Mouse (Mus musculus): ENCODE results near the gene 4921539E11Rik. TPM values are rescaled to one million over a fixed set of nuclear protein-coding genes. Genes with fewer than 3 reads are reported as not detected.

The 4921539E11Rik gene
- total RNA-seq, 2 experiments from 2014 or later, result not detected

DNA sequence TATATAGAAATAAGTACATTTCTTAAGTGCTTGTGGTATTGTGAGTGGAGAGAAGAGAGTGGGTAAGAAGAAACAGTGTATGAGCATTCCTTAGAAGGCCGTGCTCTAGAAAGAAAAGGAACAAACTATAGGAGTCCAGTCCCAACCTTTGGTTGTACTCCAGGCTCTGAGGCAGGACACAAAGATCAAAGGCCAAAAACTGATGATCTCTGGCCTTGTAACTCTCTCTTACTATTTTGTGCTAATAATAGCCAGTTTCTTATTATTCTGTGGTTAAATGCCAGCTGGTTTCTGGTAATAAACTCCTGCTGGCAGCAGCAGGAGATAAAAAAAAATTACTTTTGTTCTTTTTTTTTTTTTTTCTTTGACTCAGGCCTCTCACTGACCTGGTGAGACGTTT lies 58.5 kb downstream of the 4921539E11Rik start:
- DNase-seq, result no peak

DNA sequence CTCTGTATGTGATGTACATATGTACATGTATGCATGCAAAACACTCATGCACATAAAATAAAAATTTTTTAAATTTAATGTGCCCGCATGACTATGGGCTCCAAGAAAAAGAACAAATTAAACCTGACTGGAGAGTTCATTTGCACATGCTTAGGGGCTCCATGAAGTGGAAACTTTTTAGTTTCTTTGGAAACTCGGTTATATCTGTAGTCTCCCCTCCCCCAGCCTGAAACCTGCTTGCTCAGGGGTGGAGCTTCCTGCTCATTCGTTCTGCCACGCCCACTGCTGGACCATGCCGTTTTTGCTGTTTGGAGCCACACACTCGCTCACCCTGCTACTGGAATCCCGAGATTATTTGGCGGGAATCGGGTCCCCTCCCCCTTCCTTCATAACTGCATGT lies 67.8 kb downstream of the 4921539E11Rik start:
- DNase-seq, result no peak

DNA sequence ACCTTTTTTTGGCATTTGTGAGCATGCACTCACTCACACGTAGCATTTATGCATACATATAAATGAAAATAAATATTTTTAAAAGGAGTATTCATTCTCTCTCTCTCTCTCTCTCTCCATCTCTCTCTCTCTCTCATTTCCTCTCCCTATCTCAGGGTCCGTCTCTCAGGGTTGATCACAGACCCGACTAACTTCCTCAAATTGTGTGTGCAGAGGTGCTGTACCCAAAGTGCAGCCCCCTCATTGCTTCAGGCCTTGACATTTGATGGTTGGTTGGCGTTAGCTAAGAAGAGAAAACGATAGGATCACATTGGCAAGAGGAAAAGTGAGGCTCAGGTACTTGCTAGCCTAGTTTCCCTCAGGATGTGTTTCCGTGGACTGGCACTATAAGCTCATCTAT lies 68.9 kb downstream of the 4921539E11Rik start:
- DNase-seq, result no peak

DNA sequence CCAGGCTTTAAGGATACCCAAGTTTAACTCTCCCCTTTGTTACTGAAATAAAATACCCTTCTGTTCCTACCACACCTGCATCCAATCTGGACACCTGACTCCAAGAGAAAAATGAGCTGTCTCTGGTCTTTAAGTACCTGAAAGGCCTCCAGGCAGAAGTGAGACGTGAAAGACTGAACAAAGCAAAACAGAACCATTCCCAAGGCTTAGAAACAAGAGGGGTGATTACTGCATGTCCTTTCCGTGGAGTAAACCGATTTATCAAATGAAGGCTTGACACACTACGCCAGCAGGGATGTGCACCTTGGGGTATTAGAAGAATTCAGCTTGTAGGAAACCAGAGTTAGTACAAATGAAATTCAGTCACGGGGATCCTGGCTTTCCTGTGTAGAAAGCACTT lies 71.7 kb downstream of the 4921539E11Rik start:
- DNase-seq, result no peak

DNA sequence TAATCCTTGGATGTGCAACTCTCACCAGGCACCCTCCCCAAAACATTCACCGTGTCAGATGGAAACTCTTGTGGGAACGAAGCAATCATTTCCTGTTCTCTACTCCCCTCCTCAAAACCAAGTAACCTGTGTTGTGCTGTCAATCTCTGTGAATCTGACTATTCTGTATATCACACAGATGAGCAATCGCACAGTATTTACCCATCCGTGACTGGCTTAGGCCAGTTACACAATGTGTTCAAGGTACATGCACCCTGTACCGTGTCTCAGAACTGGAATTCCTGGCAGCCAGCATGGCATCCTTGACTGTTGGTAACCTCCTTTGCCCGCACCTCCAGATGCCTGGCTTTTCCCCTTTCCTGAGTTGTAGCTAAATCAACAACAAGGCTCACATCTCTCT lies 74.6 kb downstream of the 4921539E11Rik start:
- no peak for DNase-seq

DNA sequence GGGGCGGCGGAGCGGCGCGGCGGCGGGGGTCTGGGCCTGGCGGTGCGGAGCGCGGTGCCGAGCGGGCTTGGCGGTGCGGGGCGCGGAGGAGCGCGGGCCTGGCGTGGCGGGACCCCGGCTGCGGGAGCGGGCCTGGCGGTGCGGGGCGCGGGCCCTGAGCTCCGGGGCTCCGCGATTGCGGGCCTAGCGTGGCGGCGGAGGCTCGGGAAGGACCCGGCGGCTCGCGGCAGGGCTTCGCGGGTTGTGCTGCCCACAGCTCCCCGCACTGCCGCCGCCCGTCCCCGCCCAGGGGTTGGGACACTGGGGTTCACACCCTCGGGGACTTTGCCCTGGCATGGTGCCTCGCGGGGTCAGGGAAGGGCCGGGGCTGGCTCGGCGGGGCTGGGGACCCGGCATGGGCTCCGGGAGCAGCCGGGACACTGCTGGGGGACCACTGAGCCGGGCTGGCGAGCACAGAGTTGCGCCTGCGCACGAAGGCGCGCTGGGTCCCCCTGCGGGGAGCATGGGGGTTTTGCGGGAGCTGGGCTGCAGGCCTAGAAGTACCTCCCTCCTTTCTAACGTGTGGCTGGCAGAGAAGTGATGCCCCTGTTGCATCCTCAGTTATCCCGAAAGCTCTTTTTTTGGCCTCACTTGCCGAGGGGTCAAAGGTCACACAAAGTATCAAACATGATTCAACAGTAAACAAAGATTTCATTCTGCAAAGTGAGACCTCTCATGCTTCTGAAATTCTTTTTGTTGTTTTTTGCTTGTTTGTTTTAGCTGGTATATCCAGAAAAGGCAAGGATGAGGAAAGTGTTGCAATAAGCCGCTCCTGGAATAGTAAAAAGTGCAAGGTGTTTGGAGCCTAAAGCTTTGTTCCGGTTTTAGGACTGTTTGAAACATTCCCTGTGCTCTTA lies 75.5 kb downstream of the 4921539E11Rik start, which contains the start of gene Slc35d1:
Gene Slc35d1, minus strand, starts transcription at position 240 of the 896 bp plus-strand sequence.
- peak; percentile 75 for DNase-seq

DNA sequence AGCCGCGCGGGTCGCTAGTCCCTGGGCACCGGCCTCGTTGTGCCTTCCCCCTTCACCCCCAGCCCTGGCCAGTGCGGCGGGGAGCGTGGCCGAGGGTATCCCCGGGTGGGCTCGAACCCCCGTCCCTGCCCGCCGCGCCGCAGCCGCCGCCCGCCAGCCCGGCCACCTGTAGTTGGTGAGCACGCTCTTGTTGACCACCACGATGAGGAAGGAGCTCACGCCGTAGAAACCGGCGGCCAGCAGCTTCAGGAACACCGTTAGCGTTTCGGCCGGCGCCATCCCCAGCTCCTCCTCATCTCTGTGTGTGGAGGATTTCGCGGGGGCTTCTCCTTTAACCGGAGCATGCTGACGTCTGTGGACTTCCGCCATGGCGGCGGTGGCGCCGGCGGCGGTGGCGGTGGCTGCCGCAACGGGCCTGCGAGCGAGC lies 76.2 kb downstream of the 4921539E11Rik start:
- peak; percentile 65 for DNase-seq

DNA sequence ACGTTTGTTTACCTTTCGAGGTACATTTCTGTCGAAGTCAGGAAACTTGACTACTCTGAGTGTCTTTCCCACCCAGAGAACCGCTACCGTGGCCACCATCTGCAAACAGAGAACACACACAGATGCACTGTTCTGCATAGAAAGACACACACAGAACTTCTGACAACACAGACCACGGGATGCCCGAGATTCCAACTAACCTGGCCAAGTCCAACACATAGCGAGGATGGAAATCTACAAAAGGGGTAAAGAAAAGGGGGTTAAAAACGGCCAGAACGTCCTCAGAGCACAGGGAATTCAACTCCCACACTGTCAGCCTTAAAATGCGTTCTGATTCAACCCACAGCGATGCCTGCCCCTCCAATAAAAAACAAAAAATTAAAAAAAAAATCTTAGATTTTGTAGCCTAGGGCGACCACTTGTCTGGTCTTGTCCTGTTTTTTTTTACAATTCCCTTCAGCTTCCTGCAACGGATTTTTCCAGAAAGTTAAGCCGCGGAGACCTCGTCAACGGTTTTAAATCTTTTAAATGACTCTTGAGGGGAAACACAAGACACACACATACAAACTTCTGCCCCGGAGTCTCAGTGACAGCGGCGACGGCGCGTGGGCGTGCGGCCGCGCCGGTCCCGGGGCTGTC lies 76.7 kb downstream of the 4921539E11Rik start:
- DNase-seq, result no peak

DNA sequence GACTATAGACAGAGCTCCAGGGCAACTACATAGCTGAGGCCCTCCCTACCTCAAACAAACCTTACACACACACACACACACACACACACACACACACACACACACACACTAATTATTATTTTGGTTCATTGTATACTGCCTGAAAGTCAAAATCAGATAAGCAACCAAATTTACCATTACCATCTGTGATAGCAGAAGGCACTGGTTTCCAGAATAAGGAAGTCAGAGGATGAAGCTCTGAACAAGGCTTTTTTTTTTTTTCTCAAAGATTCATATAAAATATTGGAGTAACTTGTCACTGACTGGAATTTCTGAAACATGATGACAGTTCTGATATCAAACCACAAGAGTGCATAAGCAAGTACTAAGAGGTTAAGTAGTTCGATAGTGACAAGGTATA lies 82.1 kb downstream of the 4921539E11Rik start:
- no peak for DNase-seq

DNA sequence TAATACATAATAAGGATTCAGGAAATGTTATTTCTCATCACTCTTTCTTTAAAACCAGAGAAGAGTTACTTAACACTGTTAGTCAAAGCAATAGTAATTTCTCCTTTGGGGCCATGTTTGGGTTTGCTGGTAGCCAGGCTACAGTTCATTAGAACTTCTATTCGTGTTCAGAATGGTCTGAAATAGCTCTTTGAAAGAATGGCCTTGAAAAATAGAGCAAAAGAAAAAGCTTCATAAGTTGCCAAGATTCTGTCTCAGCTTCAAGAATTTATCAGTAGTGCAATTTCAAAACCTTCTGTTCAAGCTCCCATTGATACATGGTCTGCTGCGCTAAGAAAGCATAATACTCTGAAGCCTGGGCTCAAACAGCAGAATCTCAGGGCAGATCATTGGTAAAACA lies 87.0 kb downstream of the 4921539E11Rik start:
- DNase-seq, result no peak

DNA sequence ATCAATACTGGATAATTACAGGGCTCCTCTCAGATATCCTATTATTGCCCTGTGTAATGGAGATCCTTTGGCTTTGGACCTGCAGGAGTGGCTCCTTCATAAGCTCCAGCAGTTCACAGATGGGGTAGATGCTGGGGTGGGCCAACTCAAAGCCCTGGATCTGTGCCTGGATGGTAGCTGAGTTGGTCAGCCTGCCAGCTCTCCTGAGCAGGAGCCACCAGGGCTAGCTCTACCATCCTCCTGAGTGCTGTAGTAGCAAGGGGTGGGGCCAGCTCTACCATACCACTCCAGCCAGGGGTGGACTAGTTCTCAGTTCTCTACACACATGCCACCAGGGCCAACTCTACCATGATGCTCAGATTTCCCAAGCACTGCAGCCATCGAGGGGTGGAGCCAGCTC lies 90.6 kb downstream of the 4921539E11Rik start:
- no peak for DNase-seq

DNA sequence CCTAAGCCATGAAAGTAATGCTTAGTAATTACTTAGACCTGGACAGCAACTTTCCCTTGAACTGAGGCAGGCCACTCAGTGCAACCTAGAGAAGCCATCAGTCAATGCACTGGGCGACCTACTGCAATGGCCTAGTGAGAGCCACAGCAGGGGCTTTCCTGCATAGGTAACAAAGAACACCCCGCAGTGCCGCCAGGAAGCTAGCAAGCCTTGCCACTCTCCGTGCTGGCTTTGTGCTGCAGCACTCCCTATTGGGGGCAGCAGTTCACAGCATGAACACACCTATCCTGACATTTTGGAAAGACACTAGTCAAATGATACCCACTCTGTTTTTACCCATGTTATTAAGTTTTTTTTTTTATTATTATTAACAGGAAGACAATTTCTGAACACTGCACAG lies 91.6 kb downstream of the 4921539E11Rik start:
- DNase-seq, result no peak

DNA sequence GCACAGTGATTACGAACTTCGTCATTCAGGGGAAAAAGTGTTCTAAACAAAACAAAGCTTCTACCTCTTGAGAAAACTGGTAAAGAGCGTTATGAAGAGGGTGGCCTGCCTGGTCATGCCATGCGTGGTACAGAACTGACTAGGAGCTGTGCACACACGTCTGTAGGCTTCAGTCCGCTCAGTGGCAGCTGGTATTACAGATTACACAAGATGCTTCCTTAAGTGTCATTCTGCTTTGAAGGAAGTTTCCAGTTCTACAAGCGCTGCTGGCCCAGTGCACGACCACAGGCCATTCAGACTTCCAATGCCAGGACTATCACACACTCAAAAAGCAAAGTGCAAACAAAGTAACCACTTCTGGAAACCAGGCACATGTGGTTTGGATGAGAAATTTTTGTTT lies 93.3 kb downstream of the 4921539E11Rik start:
- no peak for DNase-seq

DNA sequence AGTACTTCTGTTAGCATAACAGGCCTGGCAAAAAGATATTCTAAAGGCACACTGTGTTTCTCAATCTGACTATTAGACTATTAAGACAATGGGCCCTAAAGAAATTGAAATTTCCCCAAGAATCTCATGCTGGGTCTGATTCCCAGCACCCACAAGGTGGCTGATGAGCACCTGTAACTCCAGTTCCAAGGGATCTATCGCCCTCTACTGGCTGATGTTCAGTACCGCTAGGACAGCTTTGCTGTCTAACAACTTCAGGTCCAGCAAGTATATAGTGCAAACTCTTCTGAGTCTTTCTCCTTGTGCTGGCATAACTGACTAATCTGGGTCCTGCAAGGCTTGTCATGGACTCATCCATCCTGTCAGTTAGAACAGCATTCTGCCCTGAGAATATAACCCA lies 98.2 kb downstream of the 4921539E11Rik start:
- no peak for DNase-seq

DNA sequence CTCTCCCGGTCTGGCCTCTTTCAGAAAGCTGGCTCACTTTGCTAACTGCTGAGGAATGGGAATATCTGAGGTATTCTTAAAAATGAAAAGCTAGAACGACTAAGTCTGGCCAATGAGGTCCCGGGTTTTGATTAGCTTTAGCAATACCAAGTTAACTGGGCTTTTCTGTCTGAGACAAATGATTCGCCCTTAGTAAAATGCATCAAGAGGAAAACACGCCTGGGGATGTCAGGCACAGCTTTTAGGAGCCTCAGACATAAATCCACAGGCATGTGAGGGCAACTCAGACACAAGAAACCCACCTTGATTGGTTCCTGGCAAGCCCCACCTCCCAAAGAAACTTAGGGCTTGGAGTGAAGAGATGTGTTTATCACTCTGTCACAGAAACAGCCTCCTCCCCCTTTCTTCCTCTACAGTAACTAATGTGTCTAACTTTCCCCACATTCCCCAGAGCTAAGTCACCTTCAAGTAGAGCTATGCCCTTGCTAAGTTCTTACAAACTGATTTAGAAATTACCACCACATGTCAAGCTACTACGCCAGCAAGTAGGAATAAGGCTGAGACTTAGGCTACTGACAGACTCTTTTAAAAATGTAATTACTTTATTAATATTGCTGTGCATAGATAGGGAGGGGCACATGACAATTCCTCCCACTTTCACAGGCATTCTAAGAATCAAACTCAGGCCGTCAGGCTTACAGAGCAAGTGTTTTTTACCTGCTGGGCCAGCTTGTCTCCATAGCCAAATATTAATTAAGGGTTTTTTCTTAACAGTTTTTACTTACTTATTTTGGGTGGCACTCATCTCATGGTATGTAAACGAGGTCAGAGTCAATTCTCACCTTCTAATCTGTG lies 101.7 kb downstream of the 4921539E11Rik start:
- DNase-seq, result no peak

Other genes with a start within 250 kb of the 4921539E11Rik start
- gene Mier1, start 176.5 kb downstream of the 4921539E11Rik start, total RNA-seq (2021), result 10 to 100 TPM; 17.3 to 20.3 TPM
- 1 to 10 TPM in 1 of 2 experiments, under 1 TPM in 1; 0.59 to 1.1 TPM for gene Wdr78, start 176.3 kb downstream of the 4921539E11Rik start, total RNA-seq (2021)
- gene Slc35d1, start 75.7 kb downstream of the 4921539E11Rik start, total RNA-seq (2021), result 1 to 10 TPM; 5.2 to 5.4 TPM
- gene Oma1, start 22.9 kb upstream of the 4921539E11Rik start, total RNA-seq (2021), result 10 to 100 TPM; 20.8 to 25.0 TPM

All from gastrocnemius, postnatal 25 days (tissue).